Mouse (Mus musculus) G1E (cell line): Measurements from ENCODE around the gene Btk.

Experiments
- CTCF ChIP-seq: IDR thresholded peaks from 2 replicates; pipeline ENCODE4 v1.5.1; 2012; ENCODE audit warnings: low read depth, low read length, inconsistent platforms, mixed read lengths
- GATA2 ChIP-seq: IDR thresholded peaks from 2 replicates; pipeline ENCODE4 v1.6.1; 2012; ENCODE audit warnings: low read depth, low read length, inconsistent platforms, borderline replicate concordance
- TAL1 ChIP-seq: conservative IDR thresholded peaks from 2 replicates; pipeline ENCODE4 v1.6.1; 2012; ENCODE audit warnings: low read depth, low read length, inconsistent platforms, mixed read lengths

DNA sequence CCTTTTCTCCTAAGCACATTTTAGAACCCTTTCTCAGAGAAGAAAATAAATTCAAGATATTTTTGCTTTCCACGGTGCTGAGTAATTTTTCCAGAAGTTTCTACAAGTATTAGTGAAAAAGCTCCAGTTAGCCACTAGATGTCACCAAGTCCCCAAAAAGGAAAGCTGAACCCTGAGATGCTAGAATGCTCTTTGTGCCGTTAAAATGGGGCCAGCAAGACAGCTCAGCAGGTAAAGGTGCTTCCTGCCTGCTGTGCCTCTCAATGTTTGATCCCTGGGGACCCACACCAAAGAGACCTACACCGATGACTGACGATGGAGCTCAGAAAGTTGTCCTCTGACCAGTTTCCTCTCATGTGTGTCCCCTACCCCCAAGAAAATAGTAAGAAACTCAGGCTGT, 26.1 kb upstream of the Btk start:
- TF ChIP-seq CTCF (no peak), TAL1 (no peak), GATA2 (no peak)
